Mouse (Mus musculus): ENCODE measurements around the gene Tmem38a.

The Tmem38a gene

GRCm38 (mm10) chr8:72587806-72588205 is 16.0 kb downstream of the Tmem38a start:
- DNase-seq, result no peak

GRCm38 (mm10) chr8:72588865-72589264 is 17.0 kb downstream of the Tmem38a start:
- no peak for DNase-seq

GRCm38 (mm10) chr8:72589286-72589685 is 17.4 kb downstream of the Tmem38a start:
- no peak for DNase-seq

- peak; percentile 23 to 32 for DNase-seq
These were observed 18.3 kb downstream of the Tmem38a start for GRCm38 (mm10) chr8:72590198-72590597.

All from thymus, postnatal 36 days (tissue).